Mouse (Mus musculus) C2C12 (cell line): ENCODE measurements around the gene Gm17087.

ENCODE experiments used
- CEBPB ChIP-seq: IDR thresholded peaks from one replicate; pipeline ENCODE4 v1.6.1; 2011; ENCODE audit warnings: low read depth, mild to moderate bottlenecking, control low read depth, moderate library complexity
- CTCF ChIP-seq: IDR thresholded peaks from one replicate; pipeline ENCODE4 v1.5.1; 2011; ENCODE audit not compliant: control insufficient read depth, insufficient read depth, insufficient read length
- FOSL1 ChIP-seq: IDR thresholded peaks from one replicate; pipeline ENCODE4 v1.8.0; 2011; ENCODE audit warnings: mild to moderate bottlenecking, low read length; ENCODE audit not compliant: poor library complexity, insufficient read depth, severe bottlenecking
- MAX ChIP-seq: IDR thresholded peaks from one replicate; pipeline ENCODE4 v1.6.1; 2011; ENCODE audit warnings: mild to moderate bottlenecking, control low read depth
- MYOD1 ChIP-seq: IDR thresholded peaks from one replicate; pipeline ENCODE4 v1.6.1; 2011; ENCODE audit warnings: low read depth; ENCODE audit not compliant: control insufficient read depth, insufficient read length

DNA sequence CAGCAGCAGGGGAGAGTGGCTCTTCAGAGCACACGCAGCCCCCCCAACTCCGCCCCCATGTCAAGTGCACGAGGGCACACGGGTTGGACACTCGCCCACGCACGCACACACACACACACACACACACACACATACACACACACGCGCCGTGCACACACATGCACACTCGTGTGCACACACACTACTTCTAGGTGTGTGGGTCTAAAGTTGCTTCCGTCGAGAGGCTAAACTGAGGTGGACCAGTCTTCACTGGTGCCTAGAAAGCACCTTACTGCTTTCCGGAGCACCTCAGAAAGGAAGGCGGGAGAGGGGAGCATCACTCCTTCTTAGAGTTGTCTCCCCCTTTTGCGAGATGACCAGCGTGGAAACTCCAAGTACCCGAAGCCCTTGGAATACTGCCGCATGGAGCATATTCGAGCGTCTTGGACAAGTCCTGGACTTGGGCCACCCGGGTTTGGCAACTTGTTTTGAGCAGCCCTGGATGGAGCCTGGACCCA, 41.5 kb downstream of the Gm17087 start, which contains the start of gene Pde10a:
- TF ChIP-seq CTCF, result no peak
- TF ChIP-seq CEBPB, result no peak
- TF ChIP-seq MYOD1, result no peak
- no peak for TF ChIP-seq FOSL1
- no peak for TF ChIP-seq MAX
